Mouse (Mus musculus) heart, postnatal 0 days (tissue): ENCODE measurements around the gene Gm9972. TPM values are rescaled to one million over a fixed set of nuclear protein-coding genes. Genes with fewer than 3 reads are reported as not detected.

Experiments
- ATAC-seq: fragments of 200-750 bp; cut with Nextera tagmentation; 2 replicates; pipeline ENCODE4 v1.8.0; 2017; ENCODE audit warnings: low read depth, moderate number of reproducible peaks, moderate library complexity; ENCODE audit not compliant: insufficient read depth
- DNase-seq: peaks from one replicate; pipeline ENCODE4 v3.0.0-alpha.2; 2016; ENCODE audit warnings: low spot score
- H3K27ac ChIP-seq: fragments of 300-500 bp; sonication (generic); 2 replicates; pipeline ENCODE4 v1.5.1; 2014; ENCODE audit warnings: low read depth, mild to moderate bottlenecking
- H3K27me3 ChIP-seq: fragments of 300-500 bp; sonication (generic); 2 replicates; pipeline ENCODE4 v1.6.1; 2014; ENCODE audit warnings: low read length, mixed read lengths; ENCODE audit not compliant: control insufficient read depth, insufficient read depth
- H3K36me3 ChIP-seq: fragments of 300-500 bp; sonication (generic); replicated peaks from 2 replicates; pipeline ENCODE4 v1.6.1; 2014; ENCODE audit warnings: low read length, mixed read lengths; ENCODE audit not compliant: control insufficient read depth, insufficient read depth
- H3K4me1 ChIP-seq: fragments of 300-500 bp; sonication (generic); 2 replicates; pipeline ENCODE4 v1.6.1; 2014; ENCODE audit warnings: antibody characterized with exemption; ENCODE audit not compliant: control insufficient read depth, insufficient read depth
- H3K4me2 ChIP-seq: fragments of 300-500 bp; sonication (generic); 2 replicates; pipeline ENCODE4 v1.6.1; 2014; ENCODE audit warnings: low read depth, mild to moderate bottlenecking, low read length, moderate library complexity
- H3K4me3 ChIP-seq: fragments of 300-500 bp; sonication (generic); 2 replicates; pipeline ENCODE4 v1.5.1; 2014; ENCODE audit warnings: low read depth, low read length
- H3K9ac ChIP-seq: fragments of 300-500 bp; sonication (generic); replicated peaks from 2 replicates; pipeline ENCODE4 v1.6.1; 2014; ENCODE audit warnings: low read depth, low read length, mixed read lengths
- H3K9me3 ChIP-seq: fragments of 300-500 bp; sonication (generic); replicated peaks from 2 replicates; pipeline ENCODE4 v1.6.1; 2016; ENCODE audit warnings: low read length; ENCODE audit not compliant: control insufficient read depth
- CTCF ChIP-seq: IDR thresholded peaks from 2 replicates; pipeline ENCODE4 v1.5.1; 2016; ENCODE audit warnings: antibody characterized with exemption, control low read depth, low read depth
- EP300 ChIP-seq: IDR thresholded peaks from 2 replicates; pipeline ENCODE4 v1.6.1; 2016; ENCODE audit warnings: antibody characterized with exemption, low read depth
- WGBS: fragments of 180-500 bp; shearing (Covaris S2); extraction: QIAGEN DNeasy Blood & Tissue Kit; methylation state at CpG from one replicate; pipeline ENCODE4 v1.1.7; 2014; 5-methylcytosine and 5-hydroxymethylcytosine counted together
- polyA plus RNA-seq: library from polyadenylated mRNA; unstranded; fragments of >200 nt; fragmentation: Nextera tagmentation; extraction: Ambion mirVana; gene quantifications from 2 replicates; pipeline ENCODE4 v1.2.1, GENCODE M21; 2015
- total RNA-seq: library from RNA; depleted of rRNA; stranded (reverse); fragments of >200 nt; gene quantifications from 2 replicates; pipeline ENCODE4 v1.2.3, GENCODE M21; 2014; ENCODE audit warnings: low replicate concordance

The Gm9972 gene
- total and polyA plus RNA-seq, 2 experiments from 2014 or later, result not detected

DNA sequence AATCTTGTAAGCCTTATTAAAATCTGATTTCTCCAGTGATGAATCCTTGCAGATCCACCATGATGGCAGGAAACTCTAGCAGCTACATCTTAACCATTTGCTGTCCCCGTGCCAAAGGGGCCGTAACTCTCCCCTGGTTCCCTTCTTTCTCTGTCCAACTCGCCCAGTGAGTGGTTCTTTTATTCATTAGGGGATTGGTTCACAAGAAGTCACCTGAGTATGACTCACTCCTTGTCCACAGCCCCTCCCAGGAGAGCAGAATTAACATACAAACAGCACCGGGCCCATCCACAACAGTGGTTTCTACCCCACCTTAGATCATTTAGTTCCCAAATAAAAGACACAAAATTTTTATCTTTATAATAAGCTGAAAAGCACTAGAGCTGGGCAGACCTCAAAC, 3.4 kb upstream of the Gm9972 start:
- H3K36me3 ChIP-seq, result no peaks in the 10 kb centered on the region
- no peak for ATAC-seq
- H3K27me3 ChIP-seq, result no peaks in the 10 kb centered on the region
- WGBS, result 76% methylated on average over 4 of the region's 4 CpGs
- H3K4me2 ChIP-seq, result no peak overlapping the region
- H3K9me3 ChIP-seq, result no peaks in the 10 kb centered on the region
- H3K4me3 ChIP-seq, result no peak overlapping the region
- no peak for TF ChIP-seq CTCF
- TF ChIP-seq EP300, result no peak
- H3K9ac ChIP-seq, result no peak overlapping the region
- H3K4me1 ChIP-seq, result no peaks in the 10 kb centered on the region
- H3K27ac ChIP-seq, result no peak overlapping the region
- DNase-seq, result no peak

DNA sequence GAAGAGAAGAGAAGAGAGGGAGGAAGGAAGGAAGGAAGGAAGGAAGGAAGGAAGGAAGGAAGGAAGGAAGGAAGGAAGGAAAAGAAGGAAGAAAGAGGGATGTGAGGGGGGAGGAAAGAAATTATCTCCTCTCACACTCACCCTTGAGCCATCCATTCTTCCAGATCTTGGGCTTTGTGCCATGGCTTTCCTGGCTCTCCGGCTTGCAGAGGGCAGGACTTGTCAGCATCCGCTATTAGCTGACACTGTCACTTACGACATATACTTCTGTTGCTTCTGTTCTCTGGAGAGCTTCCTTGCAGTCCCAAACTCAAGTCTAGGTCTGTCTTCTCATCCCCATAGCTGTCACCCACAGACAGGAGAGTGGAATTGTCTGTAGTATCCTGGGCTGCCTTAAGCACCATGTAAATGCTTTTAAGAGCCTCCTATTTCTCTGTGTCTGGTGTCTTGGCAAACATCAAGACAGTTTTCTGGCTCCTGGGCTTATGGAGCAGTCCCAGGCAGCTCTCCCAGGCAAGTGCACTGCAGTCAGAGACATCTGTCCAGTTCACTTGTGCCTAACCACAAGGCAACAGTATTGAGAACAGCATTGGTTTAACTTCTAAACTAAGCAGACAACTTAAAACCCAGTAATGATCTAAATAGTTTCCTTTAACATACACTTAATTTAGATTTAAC, 10.5 kb downstream of the Gm9972 start:
- WGBS, result 80% methylated on average over 3 of the region's 3 CpGs
- Histone ChIP-seq H3K36me3 (no peaks in the 10 kb centered on the region), H3K9me3 (no peaks in the 10 kb centered on the region), H3K27ac (no peak overlapping the region), H3K27me3 (no peaks in the 10 kb centered on the region), H3K9ac (no peak overlapping the region), H3K4me1 (no peaks in the 10 kb centered on the region), H3K4me2 (no peak overlapping the region), H3K4me3 (no peak overlapping the region)
- DNase-seq (no peak), ATAC-seq (no peak)
- TF ChIP-seq EP300 (no peak), CTCF (no peak)

DNA sequence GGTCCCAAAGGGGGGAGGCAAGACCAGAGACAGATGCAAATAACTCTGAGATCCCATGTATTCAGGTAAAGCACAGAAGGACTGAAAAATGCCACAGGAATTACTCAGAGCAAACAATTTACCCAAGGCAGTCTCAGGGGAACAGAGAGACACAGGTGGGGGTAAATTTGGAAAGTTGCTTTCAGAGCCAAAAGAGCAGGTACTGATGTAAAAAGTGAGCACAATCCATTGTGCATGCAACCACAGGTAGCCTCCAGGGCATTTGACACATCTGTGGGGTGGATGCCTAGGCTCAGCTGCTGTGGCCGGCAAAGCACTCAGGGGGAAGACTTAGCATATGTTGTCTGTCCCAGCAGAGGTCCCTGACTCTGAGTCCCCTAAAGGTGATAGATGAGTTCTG, 13.8 kb downstream of the Gm9972 start:
- no peak for ATAC-seq
- no peak overlapping the region for H3K27ac ChIP-seq
- H3K36me3 ChIP-seq, result no peaks in the 10 kb centered on the region
- H3K9me3 ChIP-seq, result no peaks in the 10 kb centered on the region
- no peak overlapping the region for H3K4me2 ChIP-seq
- 44% methylated on average over 1 of the region's 1 CpGs for WGBS
- DNase-seq, result no peak
- no peak overlapping the region for H3K4me3 ChIP-seq
- H3K9ac ChIP-seq, result no peak overlapping the region
- no peak for TF ChIP-seq EP300
- TF ChIP-seq CTCF, result no peak
- no peaks in the 10 kb centered on the region for H3K27me3 ChIP-seq
- H3K4me1 ChIP-seq, result no peaks in the 10 kb centered on the region

DNA sequence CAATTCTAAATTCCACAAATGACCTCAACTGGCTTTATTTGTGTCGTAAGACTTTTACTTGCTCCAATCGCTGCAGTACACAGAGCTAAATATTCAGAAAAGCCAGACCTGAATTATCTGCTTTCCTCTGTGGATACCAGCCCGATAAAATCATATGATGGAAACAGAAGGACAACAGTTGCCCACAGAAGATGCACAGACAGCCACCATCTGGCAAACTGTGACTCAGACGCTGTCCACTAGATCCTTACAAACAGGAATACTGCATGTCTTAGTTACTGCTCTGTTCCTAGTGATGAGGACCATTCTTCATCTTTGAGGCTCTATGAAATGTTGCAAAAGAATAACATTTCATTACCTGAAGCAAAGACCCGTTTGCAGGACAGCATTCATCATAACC, 19.4 kb downstream of the Gm9972 start:
- no peak overlapping the region for H3K27ac ChIP-seq
- H3K9me3 ChIP-seq, result no peaks in the 10 kb centered on the region
- no peaks in the 10 kb centered on the region for H3K36me3 ChIP-seq
- DNase-seq, result no peak
- WGBS, result 78% methylated on average over 5 of the region's 5 CpGs
- ATAC-seq, result no peak
- no peak for TF ChIP-seq CTCF
- no peak for TF ChIP-seq EP300
- H3K4me1 ChIP-seq, result no peaks in the 10 kb centered on the region
- H3K4me3 ChIP-seq, result no peak overlapping the region
- H3K4me2 ChIP-seq, result no peak overlapping the region
- no peak overlapping the region for H3K9ac ChIP-seq
- no peaks in the 10 kb centered on the region for H3K27me3 ChIP-seq

DNA sequence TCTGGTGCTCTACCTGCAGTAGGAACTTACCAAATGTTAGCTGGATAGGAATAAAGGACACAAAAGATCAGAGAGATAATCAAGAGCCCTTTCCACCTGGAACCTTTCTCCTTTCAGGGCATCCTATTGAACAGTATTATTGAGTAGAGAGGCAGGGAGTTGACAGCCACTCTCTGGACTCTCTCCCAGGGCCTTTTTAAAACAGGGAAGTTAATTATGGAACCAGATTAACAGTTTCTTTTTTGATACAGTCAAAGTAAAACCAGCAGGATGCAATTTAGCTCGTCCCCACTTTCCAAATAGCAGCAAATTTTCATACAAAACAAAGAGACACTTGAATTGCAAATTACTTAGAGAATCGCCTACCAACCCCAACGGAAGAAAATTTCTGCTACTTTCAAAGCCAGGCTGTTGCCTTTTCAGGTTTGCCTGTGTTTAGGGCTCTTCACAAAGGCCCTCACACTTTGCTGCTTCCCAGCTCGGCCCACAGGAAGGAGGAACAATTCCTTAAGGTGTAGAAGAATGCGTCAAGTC, 24.0 kb downstream of the Gm9972 start:
- H3K27me3 ChIP-seq, result no peaks in the 10 kb centered on the region
- no peak for TF ChIP-seq CTCF
- no peak for TF ChIP-seq EP300
- no peak overlapping the region for H3K4me3 ChIP-seq
- DNase-seq (no peak), ATAC-seq (no peak)
- H3K4me1 ChIP-seq, result no peaks in the 10 kb centered on the region
- H3K27ac ChIP-seq, result no peak overlapping the region
- WGBS, result 34% methylated on average over 5 of the region's 5 CpGs
- no peak overlapping the region for H3K4me2 ChIP-seq
- H3K36me3 ChIP-seq, result no peaks in the 10 kb centered on the region
- H3K9me3 ChIP-seq, result no peaks in the 10 kb centered on the region
- H3K9ac ChIP-seq, result no peak overlapping the region

DNA sequence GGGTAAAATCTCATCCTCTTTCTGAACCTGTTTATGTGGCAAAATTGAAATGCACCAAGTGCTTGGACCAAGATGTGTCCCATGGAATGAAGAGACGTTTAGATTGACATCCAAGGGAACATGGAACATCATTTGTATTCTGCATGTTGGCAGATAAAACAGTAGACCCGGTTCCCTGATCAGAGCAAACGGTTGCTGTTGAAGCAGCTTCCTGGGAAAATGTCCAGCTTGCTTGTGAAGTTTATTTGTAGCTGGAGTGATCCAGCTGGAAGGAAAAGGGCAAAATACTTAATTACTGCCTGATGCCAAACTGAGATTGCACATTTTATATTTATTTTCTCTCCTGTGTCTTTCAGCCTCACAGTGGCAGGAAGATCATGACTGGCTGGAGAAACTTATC, 26.7 kb downstream of the Gm9972 start:
- Histone ChIP-seq H3K4me1 (no peaks in the 10 kb centered on the region), H3K9ac (no peak overlapping the region), H3K4me3 (no peak overlapping the region), H3K27ac (no peak overlapping the region), H3K36me3 (no peaks in the 10 kb centered on the region), H3K9me3 (no peaks in the 10 kb centered on the region), H3K27me3 (no peaks in the 10 kb centered on the region), H3K4me2 (no peak overlapping the region)
- DNase-seq (no peak), ATAC-seq (no peak)
- no peak for TF ChIP-seq EP300
- WGBS, result 45% methylated on average over 3 of the region's 3 CpGs
